Mouse (Mus musculus): ENCODE data around the gene Atp6ap1. TPM values are rescaled to one million over a fixed set of nuclear protein-coding genes. Genes with fewer than 3 reads are reported as not detected.
A peak's percentile ranks its signal among the peaks of the same experiment; 100 is the strongest.

Gene Atp6ap1
- polyA plus RNA-seq, 1 experiment from 2014 or later = 115 TPM

DNA sequence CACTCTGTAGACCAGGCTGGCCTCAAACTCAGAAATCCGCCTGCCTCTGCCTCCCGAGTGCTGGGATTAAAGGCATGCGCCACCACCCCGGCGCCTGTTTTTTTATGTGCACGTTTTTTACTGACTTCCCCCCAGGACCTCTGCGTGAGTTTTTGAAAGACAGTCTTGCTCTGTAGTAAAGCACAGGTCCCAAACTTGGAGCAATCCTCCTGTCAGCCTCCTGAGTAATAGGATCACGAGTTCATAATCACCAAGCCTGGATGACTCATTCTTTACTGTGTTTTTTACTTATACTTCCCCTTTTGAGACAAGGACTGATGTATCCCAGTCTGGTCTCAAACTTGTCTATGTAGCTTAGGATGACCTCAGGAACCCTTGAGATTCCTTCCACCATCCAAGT lies 19.0 kb upstream of the Atp6ap1 start:
- Histone ChIP-seq H3K27ac (ENCODE audit: low read depth, low read length) (0 out of 2 replicates have a peak overlapping the region, but pooled peaks have one; percentile 41), H3K36me3 (ENCODE audit: control insufficient read depth, insufficient read depth) (peaks cover 3% of the 10 kb centered on the region; the same call in 1 of the 2 replicates), H3K9me3 (ENCODE audit: control insufficient read depth) (no peaks in the 10 kb centered on the region), H3K4me1 (replicated peaks; ENCODE audit: control insufficient read depth, insufficient read depth, low read length) (no peaks in the 10 kb centered on the region), H3K4me2 (replicated peaks; ENCODE audit: low read depth) (no peak overlapping the region), H3K4me3 (ENCODE audit: low read depth, low read length) (no peak overlapping the region), H3K27me3 (replicated peaks; ENCODE audit: control insufficient read depth, insufficient read depth, low read length) (no peaks in the 10 kb centered on the region), H3K9ac (ENCODE audit: low read depth, low read length) (no peak overlapping the region)
- no peak for ATAC-seq
- no peak for TF ChIP-seq CTCF (IDR thresholded peaks at IDR 0.05; ENCODE audit: low read depth)
- 71% methylated on average over 8 of the region's 8 CpGs for WGBS

DNA sequence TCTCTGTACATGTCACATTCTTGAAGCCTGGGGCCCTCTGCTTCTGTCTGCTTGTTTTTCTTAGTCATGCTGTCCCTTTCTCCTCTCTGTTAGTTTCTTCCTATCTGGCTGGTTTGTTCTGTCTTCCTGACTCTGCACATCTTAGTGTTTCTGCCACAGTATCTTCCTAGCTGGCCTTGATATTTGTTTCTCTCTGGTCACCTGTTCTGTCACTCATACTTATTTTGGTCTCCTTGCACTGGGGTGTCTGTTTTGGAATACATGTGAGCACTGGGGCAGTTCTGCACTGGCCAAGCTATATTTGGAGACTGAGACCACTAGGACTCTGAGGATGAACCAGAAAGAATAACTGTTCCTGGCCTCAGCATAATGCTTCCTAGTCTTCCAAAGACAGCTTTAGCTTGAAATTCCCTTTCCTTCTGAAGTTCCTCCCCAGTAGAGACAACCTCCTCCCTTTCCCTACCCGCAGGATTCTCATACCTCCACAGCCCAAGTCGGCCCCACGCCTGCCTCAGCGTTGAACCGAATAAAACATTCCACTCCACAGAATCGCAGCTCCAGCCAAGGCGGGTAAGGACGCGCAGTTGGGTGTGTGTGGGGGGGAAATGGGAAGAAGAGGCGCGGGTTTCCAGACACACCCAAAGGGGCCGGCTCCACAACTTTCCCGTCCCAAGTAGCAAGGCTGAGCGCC lies 15.7 kb upstream of the Atp6ap1 start:
- Histone ChIP-seq H3K4me3 (ENCODE audit: low read depth, low read length) (peak overlapping the region; percentile 51), H3K27me3 (replicated peaks; ENCODE audit: control insufficient read depth, insufficient read depth, low read length) (no peaks in the 10 kb centered on the region), H3K27ac (ENCODE audit: low read depth, low read length) (peak overlapping the region; percentile 54), H3K36me3 (ENCODE audit: control insufficient read depth, insufficient read depth) (no peaks in the 10 kb centered on the region), H3K9ac (ENCODE audit: low read depth, low read length) (no peak overlapping the region), H3K4me1 (replicated peaks; ENCODE audit: control insufficient read depth, insufficient read depth, low read length) (no peaks in the 10 kb centered on the region), H3K4me2 (replicated peaks; ENCODE audit: low read depth) (peak overlapping the region; percentile 70), H3K9me3 (ENCODE audit: control insufficient read depth) (no peaks in the 10 kb centered on the region)
- 17% methylated on average over 14 of the region's 14 CpGs for WGBS
- no peak for TF ChIP-seq CTCF (IDR thresholded peaks at IDR 0.05; ENCODE audit: low read depth)
- no peak; the same call in 1 of the 2 replicates for ATAC-seq

DNA sequence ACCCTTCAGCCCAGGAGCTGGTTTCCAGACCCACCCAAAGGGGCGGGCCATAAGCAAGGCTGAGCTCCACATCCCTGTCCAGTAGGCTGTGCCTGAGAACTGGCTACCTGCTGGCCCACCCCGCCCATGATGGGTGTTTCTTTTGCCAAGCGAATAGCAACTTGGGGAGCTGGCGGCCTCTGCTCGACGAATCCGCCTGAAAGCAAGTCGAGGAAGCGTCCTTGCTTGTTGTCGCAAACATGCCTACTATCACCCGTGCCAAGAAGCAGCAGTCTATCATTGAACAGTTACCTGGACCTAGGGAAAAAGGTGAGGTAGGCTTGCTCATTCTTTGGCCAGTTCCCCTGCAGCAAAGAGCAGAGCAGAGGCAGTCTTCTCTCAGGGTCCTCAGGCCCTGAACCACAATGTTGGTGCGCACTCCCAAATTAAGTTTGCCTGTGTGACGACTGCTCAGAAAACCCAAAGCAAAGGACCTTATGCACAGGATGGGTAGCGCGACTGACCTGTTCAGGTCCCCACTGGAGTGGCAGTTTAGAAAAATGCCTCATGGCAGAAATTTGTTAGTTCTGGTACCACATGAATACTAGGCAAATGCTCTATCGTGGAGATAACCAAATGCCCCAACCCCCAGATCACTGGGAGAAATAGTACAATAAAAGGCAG lies 15.0 kb upstream of the Atp6ap1 start, which contains the start of the genes Taz and Dnase1l1:
Gene Taz (plus strand): TSS at position 181 of the 663 bp plus-strand sequence.
Gene Dnase1l1 (minus strand): TSS at position 606 of the 663 bp plus-strand sequence.
- peak within 1 kb of the TSS; percentile 86 for H3K27ac ChIP-seq (ENCODE audit: low read depth, low read length)
- peak within 1 kb of the TSS; percentile 51 for H3K4me3 ChIP-seq (ENCODE audit: low read depth, low read length)
- H3K36me3 ChIP-seq (ENCODE audit: control insufficient read depth, insufficient read depth) = no peaks in the 10 kb centered on the region
- H3K9ac ChIP-seq (ENCODE audit: low read depth, low read length) = peak within 1 kb of the TSS; percentile 65
- no peaks in the 10 kb centered on the region for H3K27me3 ChIP-seq (replicated peaks; ENCODE audit: control insufficient read depth, insufficient read depth, low read length)
- TF ChIP-seq CTCF (IDR thresholded peaks at IDR 0.05; ENCODE audit: low read depth) = peak; percentile 22; the same call in 1 of the 2 replicates
- peak within 1 kb of the TSS; percentile 70 for H3K4me2 ChIP-seq (replicated peaks; ENCODE audit: low read depth)
- peak; percentile 94 for ATAC-seq
- 25% methylated on average over 16 of the region's 16 CpGs for WGBS
- H3K9me3 ChIP-seq (ENCODE audit: control insufficient read depth) = no peaks in the 10 kb centered on the region
- H3K4me1 ChIP-seq (replicated peaks; ENCODE audit: control insufficient read depth, insufficient read depth, low read length) = no peaks in the 10 kb centered on the region

DNA sequence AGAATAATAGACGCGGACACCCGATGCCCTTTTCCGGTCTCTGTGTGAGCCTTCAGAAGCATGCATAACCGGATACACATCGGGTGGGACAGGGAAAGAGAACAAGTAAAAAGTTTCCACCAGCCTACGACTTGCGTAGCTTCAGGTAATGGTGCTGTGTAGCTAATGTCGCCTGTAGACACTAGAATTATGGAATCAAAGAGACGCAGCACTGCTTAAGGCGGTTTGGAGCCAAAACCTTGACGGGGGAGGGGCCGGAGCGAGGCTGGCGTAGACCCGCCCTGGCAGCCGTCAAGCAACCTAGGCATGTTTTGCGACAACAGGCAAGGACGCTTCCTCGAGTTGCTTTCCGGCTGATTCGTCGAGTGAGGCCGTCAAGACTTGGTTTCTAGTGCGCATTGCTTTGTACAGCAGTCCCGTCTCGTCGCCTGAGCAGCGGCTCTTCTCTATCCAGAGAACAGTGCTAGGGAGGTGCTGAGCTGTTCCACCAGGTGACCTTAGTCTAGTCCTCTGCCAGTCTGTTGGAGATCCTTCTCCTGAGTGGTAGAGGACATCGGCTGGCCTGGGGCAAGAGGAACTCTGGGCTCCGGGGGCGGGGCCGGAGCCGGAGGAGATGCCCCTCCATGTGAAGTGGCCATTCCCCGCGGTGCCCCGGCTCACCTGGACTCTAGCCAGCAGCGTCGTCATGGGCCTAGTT lies 14.4 kb upstream of the Atp6ap1 start:
- H3K36me3 ChIP-seq (ENCODE audit: control insufficient read depth, insufficient read depth) = no peaks in the 10 kb centered on the region
- H3K27me3 ChIP-seq (replicated peaks; ENCODE audit: control insufficient read depth, insufficient read depth, low read length) = no peaks in the 10 kb centered on the region
- TF ChIP-seq CTCF (IDR thresholded peaks at IDR 0.05; ENCODE audit: low read depth) = no peak
- peak overlapping the region; percentile 65 for H3K9ac ChIP-seq (ENCODE audit: low read depth, low read length)
- H3K4me3 ChIP-seq (ENCODE audit: low read depth, low read length) = peak overlapping the region; percentile 51
- WGBS = 22% methylated on average over 39 of the region's 39 CpGs
- ATAC-seq = peak; percentile 58
- H3K4me1 ChIP-seq (replicated peaks; ENCODE audit: control insufficient read depth, insufficient read depth, low read length) = no peaks in the 10 kb centered on the region
- no peaks in the 10 kb centered on the region for H3K9me3 ChIP-seq (ENCODE audit: control insufficient read depth)
- H3K27ac ChIP-seq (ENCODE audit: low read depth, low read length) = peak overlapping the region; percentile 86
- H3K4me2 ChIP-seq (replicated peaks; ENCODE audit: low read depth) = peak overlapping the region; percentile 70

DNA sequence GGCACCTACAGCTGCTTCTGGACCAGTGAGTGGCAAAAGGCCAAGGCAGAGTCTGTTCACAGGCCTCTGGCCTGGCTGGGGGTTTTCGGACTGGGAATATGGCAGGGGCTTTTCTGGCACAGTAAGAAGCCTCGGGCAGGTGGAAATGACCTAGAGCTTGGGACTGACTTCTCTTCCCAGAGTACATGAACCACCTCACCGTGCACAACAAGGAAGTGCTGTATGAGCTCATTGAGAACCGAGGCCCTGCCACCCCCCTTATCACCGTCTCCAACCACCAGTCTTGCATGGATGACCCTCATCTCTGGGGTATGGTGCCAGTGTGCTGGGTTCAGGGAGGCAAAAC lies 13.8 kb upstream of the Atp6ap1 start:
- H3K27ac ChIP-seq (ENCODE audit: low read depth, low read length) = peak overlapping the region; percentile 86
- peak; percentile 16; the same call in 1 of the 2 replicates for ATAC-seq
- H3K36me3 ChIP-seq (ENCODE audit: control insufficient read depth, insufficient read depth) = no peaks in the 10 kb centered on the region
- H3K4me3 ChIP-seq (ENCODE audit: low read depth, low read length) = peak overlapping the region; percentile 51
- H3K9ac ChIP-seq (ENCODE audit: low read depth, low read length) = peak overlapping the region; percentile 65
- TF ChIP-seq CTCF (IDR thresholded peaks at IDR 0.05; ENCODE audit: low read depth) = no peak
- WGBS = 32% methylated on average over 5 of the region's 5 CpGs
- H3K4me2 ChIP-seq (replicated peaks; ENCODE audit: low read depth) = peak overlapping the region; percentile 70
- H3K4me1 ChIP-seq (replicated peaks; ENCODE audit: control insufficient read depth, insufficient read depth, low read length) = no peaks in the 10 kb centered on the region
- H3K27me3 ChIP-seq (replicated peaks; ENCODE audit: control insufficient read depth, insufficient read depth, low read length) = no peaks in the 10 kb centered on the region
- H3K9me3 ChIP-seq (ENCODE audit: control insufficient read depth) = no peaks in the 10 kb centered on the region

DNA sequence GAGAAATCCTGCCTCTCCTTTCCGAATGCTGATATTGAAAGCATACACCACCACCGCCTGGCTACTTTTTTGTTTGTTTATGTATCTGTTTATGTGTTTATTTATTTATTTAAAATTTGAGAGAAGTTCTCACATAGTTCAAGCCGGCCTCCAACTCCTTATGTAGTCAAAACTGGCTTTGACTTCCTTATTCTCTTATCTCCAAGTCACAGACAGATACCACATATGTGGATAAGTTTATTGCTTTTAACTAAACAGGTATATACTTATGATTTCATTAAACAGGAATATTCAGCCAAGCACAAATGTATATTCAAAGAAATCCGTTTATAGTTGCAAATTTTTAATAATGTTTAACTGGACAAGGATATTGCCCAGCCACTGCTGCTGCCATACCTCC lies 3.5 kb upstream of the Atp6ap1 start:
- Histone ChIP-seq H3K36me3 (ENCODE audit: control insufficient read depth, insufficient read depth) (0 out of 2 replicates have a peak, but pooled peaks cover 5% of the 10 kb centered on the region), H3K4me3 (ENCODE audit: low read depth, low read length) (no peak overlapping the region), H3K27ac (ENCODE audit: low read depth, low read length) (no peak overlapping the region), H3K4me1 (replicated peaks; ENCODE audit: control insufficient read depth, insufficient read depth, low read length) (no peaks in the 10 kb centered on the region), H3K9ac (ENCODE audit: low read depth, low read length) (no peak overlapping the region), H3K4me2 (replicated peaks; ENCODE audit: low read depth) (no peak overlapping the region), H3K27me3 (replicated peaks; ENCODE audit: control insufficient read depth, insufficient read depth, low read length) (no peaks in the 10 kb centered on the region), H3K9me3 (ENCODE audit: control insufficient read depth) (no peaks in the 10 kb centered on the region)
- ATAC-seq = no peak
- WGBS = 64% methylated on average over 4 of the region's 4 CpGs
- TF ChIP-seq CTCF (IDR thresholded peaks at IDR 0.05; ENCODE audit: low read depth) = no peak

Data from intestine, postnatal 0 days (tissue).